Mouse (Mus musculus): Measurements from ENCODE around the gene Slc4a3.

GRCm38 (mm10) chr1:75564102-75564501 is 18.0 kb downstream of the Slc4a3 start:
- TF ChIP-seq CTCF (IDR thresholded peaks at IDR 0.05; ENCODE audit: control insufficient read depth, insufficient read depth, insufficient replicate concordance, low read depth, low read length) (no peak), POLR2A (IDR thresholded peaks at IDR 0.05; ENCODE audit: control insufficient read depth, low read depth, low read length) (no peak)
